16 mouse cellular contexts compared by ENCODE assay signal in the genomic region with DNA sequence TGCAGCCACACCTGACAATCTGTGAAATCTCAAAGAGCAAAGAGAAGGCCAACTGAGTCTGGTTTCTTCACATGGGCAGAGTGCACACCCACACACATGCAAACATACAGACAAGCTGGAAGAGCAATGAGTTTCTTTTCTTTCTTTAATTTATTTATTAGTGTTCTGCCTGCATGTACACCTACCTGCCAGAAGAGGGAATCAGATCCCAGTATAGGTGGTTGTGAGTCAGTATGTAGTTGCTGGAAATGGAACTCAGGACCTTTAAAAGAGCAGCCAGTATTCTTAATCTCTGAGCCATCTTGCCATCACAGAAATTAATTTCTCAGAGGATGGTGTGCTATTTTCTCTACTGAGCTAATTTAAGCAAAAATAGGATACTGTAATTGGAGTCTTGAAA.
DNase-seq lines count a peak whose midpoint lies in the region; ATAC-seq and TF ChIP-seq lines count a peak whose summit lies in the region.
"Had no signal": no experiment of that assay in that cellular context is flagged by ENCODE, and none has a peak within 500 bp of the region (broad histone marks: within the 10 kb centered on the region; RNA-seq: fewer than 3 reads in every experiment).

No protein-coding gene starts in this region.

- H3K27ac ChIP-seq in kidney, postnatal 0 days: no peak overlapping the region
- H3K27ac ChIP-seq in spleen, adult 2 months (ENCODE audit: insufficient read depth, low read length): no peak overlapping the region
- H3K27ac ChIP-seq: embryonic facial prominence, embryonic 12.5 days; heart, embryonic 13.5 days; midbrain, embryonic 10.5 days had no signal

- no peaks in the 10 kb centered on the region for H3K9me3 ChIP-seq in kidney, postnatal 0 days (replicated peaks; ENCODE audit: low read length)
- H3K9me3 ChIP-seq: embryonic facial prominence, embryonic 12.5 days; heart, embryonic 13.5 days; midbrain, embryonic 10.5 days had no signal

- H3K27me3 ChIP-seq in kidney, postnatal 0 days (ENCODE audit: insufficient read depth, low read length): no peaks in the 10 kb centered on the region
- no peaks in the 10 kb centered on the region for H3K27me3 ChIP-seq in spleen, adult 2 months (ENCODE audit: control insufficient read depth, insufficient read depth, low read length)
- H3K27me3 ChIP-seq: embryonic facial prominence, embryonic 12.5 days; heart, embryonic 13.5 days had no signal

- no peak overlapping the region for H3K4me3 ChIP-seq in kidney, postnatal 0 days (replicated peaks; ENCODE audit: low read depth, low read length)
- no peak overlapping the region for H3K4me3 ChIP-seq in spleen, adult 2 months (ENCODE audit: extremely low read depth, insufficient read depth, insufficient read length)
- H3K4me3 ChIP-seq: embryonic facial prominence, embryonic 12.5 days; heart, embryonic 13.5 days; midbrain, embryonic 10.5 days; myocyte had no signal

- TF ChIP-seq POLR2A in spleen, adult 2 months (IDR thresholded peaks at IDR 0.05; ENCODE audit: low read depth, low read length): no peak

- H3K4me1 ChIP-seq in kidney, postnatal 0 days (replicated peaks; ENCODE audit: insufficient read depth, low read length): no peaks in the 10 kb centered on the region
- peaks cover 9% of the 10 kb centered on the region for H3K4me1 ChIP-seq in spleen, adult 2 months (ENCODE audit: control insufficient read depth, insufficient read depth, insufficient read length)
- H3K4me1 ChIP-seq: embryonic facial prominence, embryonic 12.5 days had no signal

- peak; percentile 45 for TF ChIP-seq CTCF in kidney, postnatal 0 days (IDR thresholded peaks at IDR 0.05; ENCODE audit: low read depth)
- 0 out of 2 replicates have a peak, but pooled peaks have one; percentile 1 for TF ChIP-seq CTCF in spleen, adult 2 months (IDR thresholded peaks at IDR 0.05; ENCODE audit: extremely low read depth, insufficient read depth, insufficient read length, insufficient replicate concordance)

- H3K36me3 ChIP-seq in kidney, postnatal 0 days (ENCODE audit: insufficient read depth, low read length): no peaks in the 10 kb centered on the region
- H3K36me3 ChIP-seq in spleen, adult 2 months (ENCODE audit: control insufficient read depth, insufficient read depth, low read length): peaks cover 2% of the 10 kb centered on the region; the same call in 1 of the 2 replicates
- H3K36me3 ChIP-seq: embryonic facial prominence, embryonic 12.5 days had no signal

- H3K9ac ChIP-seq in kidney, postnatal 0 days (ENCODE audit: low read depth, low read length): no peak overlapping the region
- H3K9ac ChIP-seq: embryonic facial prominence, embryonic 12.5 days; heart, embryonic 13.5 days had no signal

- no peak for ATAC-seq in kidney, postnatal 0 days (replicated peaks; ENCODE audit: low FRiP score, low read depth)

- no peak overlapping the region for H3K4me2 ChIP-seq in kidney, postnatal 0 days (ENCODE audit: low read length)
- H3K4me2 ChIP-seq: embryonic facial prominence, embryonic 12.5 days; heart, embryonic 13.5 days had no signal

- no peak for DNase-seq in kidney, postnatal 0 days (ENCODE audit: low spot score)
- no peak for DNase-seq in kidney, adult 9 months
- DNase-seq in spleen, adult 2 months (ENCODE audit: low read depth in 1 of 2, low spot score in 2 of 2): no peak
- no peak for DNase-seq in spleen, postnatal 4 days (ENCODE audit: low spot score in 2 of 2)
- peak; percentile 58 for DNase-seq in ZHBTc4 (ENCODE audit: low read depth, low spot score)
- DNase-seq in adrenal gland, postnatal 10 days: no peak
- no peak for DNase-seq in cerebellum, adult 11 months
- DNase-seq: cerebellum, postnatal 36 days; kidney, adult 8-10 months; left cerebral cortex, postnatal 4 days; lung, postnatal 10 days; thymus, adult 2 months had no signal
